Mouse (Mus musculus) cerebellum, postnatal 14 days (tissue): ENCODE results near the gene Ncs1.

Experiments
- DNase-seq, 2 experiments: peaks; one replicate each; pipeline ENCODE4 v3.0.0; 2021; ENCODE audit warnings: mixed read lengths in 2 of 2

Gene Ncs1

DNA sequence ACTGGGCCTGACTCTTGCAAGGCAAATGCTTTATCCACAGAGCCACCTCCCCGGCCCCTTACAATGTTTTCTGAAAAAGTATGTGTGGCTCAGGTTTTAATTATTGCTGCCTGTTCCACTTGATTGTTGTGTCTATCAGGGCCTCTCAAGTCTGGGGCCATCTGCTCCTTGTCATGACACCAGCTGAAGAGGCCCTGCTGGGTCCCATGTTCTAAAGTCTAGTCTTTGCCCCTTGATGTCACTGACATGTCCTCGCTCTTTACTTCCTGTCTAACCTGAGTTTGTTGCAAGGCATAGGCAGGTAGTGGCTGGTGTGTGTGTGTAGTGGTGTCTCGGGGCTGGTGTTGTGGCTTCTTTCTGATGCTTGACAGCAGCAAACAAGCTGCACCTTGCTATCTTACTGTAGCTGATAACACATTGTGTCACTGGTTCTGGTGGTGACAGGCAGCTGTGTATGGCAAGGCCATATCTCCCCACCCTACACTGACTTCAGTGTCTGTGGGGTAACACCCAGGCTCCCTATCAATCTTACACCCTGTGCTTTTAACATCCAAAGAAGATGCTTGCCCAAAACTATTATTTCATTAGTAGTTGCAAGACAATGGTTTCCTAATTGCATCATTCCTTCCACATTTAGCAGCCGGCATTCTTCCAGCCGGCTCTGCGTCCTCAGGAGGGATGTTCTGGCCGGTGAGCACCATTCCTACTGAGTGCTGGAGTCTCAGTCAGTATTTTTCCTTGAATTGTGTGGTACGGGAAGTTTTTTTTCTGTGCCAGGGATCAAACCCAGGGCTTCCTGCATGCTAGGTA, 96.3 kb downstream of the Ncs1 start:
- no peak for DNase-seq
